Mouse (Mus musculus): Measurements from ENCODE around the gene Dusp5. TPM values are rescaled to one million over a fixed set of nuclear protein-coding genes. Genes with fewer than 3 reads are reported as not detected.

Gene Dusp5
- polyA plus RNA-seq, 1 experiment from 2014 or later: 6.9 TPM

DNA sequence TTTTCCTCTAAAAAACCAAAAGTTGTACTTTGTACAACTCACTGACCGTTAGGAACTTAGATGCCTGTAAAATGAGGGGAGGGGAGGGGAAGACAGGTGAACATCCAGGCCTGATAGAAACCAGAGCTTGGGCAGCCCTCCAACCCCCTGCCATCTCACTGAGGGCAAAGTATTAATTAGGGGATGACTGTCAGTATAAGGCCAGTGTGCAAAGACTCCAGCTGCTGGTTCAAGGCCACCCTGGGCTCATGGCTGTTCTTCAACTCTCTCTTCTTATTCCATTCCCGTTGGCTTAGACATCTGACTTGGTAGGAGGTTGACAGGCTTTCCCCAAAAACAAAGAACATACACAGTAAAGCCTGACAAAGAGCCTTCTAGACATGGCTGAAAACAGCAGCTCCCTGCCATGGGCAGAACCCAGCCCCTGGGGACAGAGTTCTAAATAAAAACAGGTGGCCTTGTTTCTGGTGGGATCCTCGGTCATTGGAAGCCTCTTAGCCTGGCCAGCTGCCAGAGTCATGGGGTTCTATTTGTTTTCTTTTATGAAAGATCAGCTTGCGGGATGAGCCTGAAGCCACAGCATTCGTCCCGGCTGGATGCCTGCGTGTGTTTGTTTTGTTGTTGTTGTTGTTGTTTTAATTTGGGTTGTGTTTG lies 6.0 kb downstream of the Dusp5 start:
- Histone ChIP-seq H3K27me3 (ENCODE audit: control insufficient read depth, insufficient read depth, low read depth, low read length) (peaks cover 3% of the 10 kb centered on the region; the same call in 1 of the 2 replicates), H3K4me2 (ENCODE audit: low read depth, low read length) (no peak overlapping the region), H3K4me3 (ENCODE audit: low read length) (no peak overlapping the region), H3K4me1 (replicated peaks; ENCODE audit: control insufficient read depth, insufficient read depth, low read length) (no peaks in the 10 kb centered on the region), H3K36me3 (ENCODE audit: control insufficient read depth, insufficient read depth, low read length) (no peaks in the 10 kb centered on the region), H3K27ac (ENCODE audit: low read length) (no peak overlapping the region), H3K9ac (ENCODE audit: low read length) (no peak overlapping the region), H3K9me3 (ENCODE audit: control insufficient read depth, low read length) (no peaks in the 10 kb centered on the region)
- WGBS: 61% methylated on average over 7 of the region's 7 CpGs
- ATAC-seq (ENCODE audit: low read depth): no peak

DNA sequence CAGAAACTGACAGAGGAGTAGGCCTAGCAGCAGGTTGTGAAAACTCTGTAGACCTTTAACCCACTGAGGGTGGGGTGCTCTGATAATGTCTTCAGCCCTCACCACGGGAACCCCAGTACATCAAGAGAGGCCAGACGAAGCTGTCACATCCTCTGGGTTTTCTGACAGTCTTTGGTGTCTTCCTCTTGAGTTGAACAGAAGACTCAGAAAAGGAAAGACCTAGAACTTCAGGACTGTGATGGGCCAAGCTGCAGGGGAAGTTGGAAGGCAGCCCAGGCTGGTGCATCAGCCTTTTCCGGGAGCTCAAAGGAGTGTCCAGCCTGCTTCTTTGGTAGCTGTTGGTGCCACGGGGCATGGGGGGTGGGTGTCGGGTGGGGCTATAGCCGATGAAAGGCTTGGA lies 6.5 kb downstream of the Dusp5 start:
- Histone ChIP-seq H3K4me3 (ENCODE audit: low read length) (no peak overlapping the region), H3K27me3 (ENCODE audit: control insufficient read depth, insufficient read depth, low read depth, low read length) (no peaks in the 10 kb centered on the region; the same call in 1 of the 2 replicates), H3K36me3 (ENCODE audit: control insufficient read depth, insufficient read depth, low read length) (no peaks in the 10 kb centered on the region), H3K4me1 (replicated peaks; ENCODE audit: control insufficient read depth, insufficient read depth, low read length) (no peaks in the 10 kb centered on the region), H3K4me2 (ENCODE audit: low read depth, low read length) (no peak overlapping the region), H3K9me3 (ENCODE audit: control insufficient read depth, low read length) (no peaks in the 10 kb centered on the region), H3K9ac (ENCODE audit: low read length) (no peak overlapping the region), H3K27ac (ENCODE audit: low read length) (no peak overlapping the region)
- WGBS: 69% methylated on average over 6 of the region's 6 CpGs
- ATAC-seq (ENCODE audit: low read depth): no peak

DNA sequence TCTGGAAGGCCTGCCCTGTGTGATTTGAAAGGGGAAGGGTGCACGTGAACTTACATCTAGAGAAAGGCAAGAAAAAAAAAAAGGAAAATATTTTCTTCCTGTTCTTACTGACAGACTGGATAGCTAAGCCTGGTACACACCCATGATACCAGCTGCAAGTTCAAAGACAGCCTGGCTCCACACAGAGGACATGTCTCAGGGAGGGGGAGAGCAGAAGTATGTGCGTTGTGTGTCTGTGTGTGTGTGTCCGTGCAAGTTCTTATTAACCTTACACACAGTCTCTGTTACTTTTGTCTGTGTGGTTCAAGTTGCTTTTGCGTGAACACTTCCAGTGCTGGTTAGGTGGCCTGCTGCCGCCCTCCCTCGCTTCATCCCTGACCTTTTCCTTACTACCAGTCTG lies 7.3 kb downstream of the Dusp5 start:
- Histone ChIP-seq H3K9me3 (ENCODE audit: control insufficient read depth, low read length) (no peaks in the 10 kb centered on the region), H3K36me3 (ENCODE audit: control insufficient read depth, insufficient read depth, low read length) (no peaks in the 10 kb centered on the region), H3K9ac (ENCODE audit: low read length) (no peak overlapping the region), H3K27ac (ENCODE audit: low read length) (no peak overlapping the region), H3K4me3 (ENCODE audit: low read length) (no peak overlapping the region), H3K4me2 (ENCODE audit: low read depth, low read length) (no peak overlapping the region), H3K4me1 (replicated peaks; ENCODE audit: control insufficient read depth, insufficient read depth, low read length) (no peaks in the 10 kb centered on the region), H3K27me3 (ENCODE audit: control insufficient read depth, insufficient read depth, low read depth, low read length) (no peaks in the 10 kb centered on the region)
- no peak for ATAC-seq (ENCODE audit: low read depth)
- 88% methylated on average over 6 of the region's 6 CpGs for WGBS

DNA sequence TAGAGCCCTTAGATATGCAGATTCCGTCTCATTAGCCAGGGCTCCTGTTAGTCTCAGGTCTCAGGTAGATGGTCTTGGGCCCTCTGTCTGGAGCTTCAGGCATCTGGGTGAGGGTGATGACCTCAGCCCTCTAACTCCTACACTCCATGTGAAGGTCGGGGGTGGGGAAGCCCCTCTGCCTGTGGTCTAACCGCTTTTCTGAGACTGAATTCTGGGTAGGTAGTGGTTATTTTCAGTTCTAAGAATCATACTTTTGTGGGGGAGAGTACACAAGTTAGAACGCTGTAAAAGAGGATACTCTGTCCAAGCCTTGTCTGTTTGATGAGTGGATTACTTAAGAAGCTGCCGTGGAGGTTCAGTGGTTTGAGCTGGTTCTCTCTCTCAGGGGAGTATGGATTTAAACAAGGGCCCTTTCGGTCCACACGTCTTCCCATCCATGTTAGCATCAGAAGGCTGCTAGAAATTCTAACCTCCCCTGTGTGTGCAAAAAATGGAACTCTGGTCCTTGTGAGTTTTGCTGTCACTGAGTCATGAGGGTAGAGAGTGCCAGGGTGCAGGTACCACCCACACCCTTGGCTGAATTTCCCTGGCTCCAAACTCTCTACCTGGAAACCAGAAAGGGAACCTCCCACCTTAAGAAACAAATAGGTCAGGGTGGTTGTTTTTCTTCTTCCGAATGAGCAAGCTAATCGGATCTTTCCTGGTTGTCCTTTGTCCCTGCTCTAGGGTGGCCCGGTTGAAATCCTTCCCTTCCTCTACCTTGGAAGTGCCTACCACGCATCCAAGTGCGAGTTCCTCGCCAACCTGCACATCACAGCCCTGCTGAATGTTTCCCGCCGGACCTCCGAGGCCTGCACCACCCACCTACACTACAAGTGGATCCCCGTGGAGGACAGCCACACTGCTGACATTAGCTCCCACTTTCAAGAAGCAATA lies 8.1 kb downstream of the Dusp5 start:
- H3K27me3 ChIP-seq (ENCODE audit: control insufficient read depth, insufficient read depth, low read depth, low read length): no peaks in the 10 kb centered on the region
- no peak overlapping the region for H3K9ac ChIP-seq (ENCODE audit: low read length)
- H3K4me2 ChIP-seq (ENCODE audit: low read depth, low read length): no peak overlapping the region
- H3K4me3 ChIP-seq (ENCODE audit: low read length): no peak overlapping the region
- no peaks in the 10 kb centered on the region for H3K36me3 ChIP-seq (ENCODE audit: control insufficient read depth, insufficient read depth, low read length)
- no peak for ATAC-seq (ENCODE audit: low read depth)
- H3K27ac ChIP-seq (ENCODE audit: low read length): no peak overlapping the region
- WGBS: 83% methylated on average over 17 of the region's 17 CpGs
- no peaks in the 10 kb centered on the region for H3K9me3 ChIP-seq (ENCODE audit: control insufficient read depth, low read length)
- H3K4me1 ChIP-seq (replicated peaks; ENCODE audit: control insufficient read depth, insufficient read depth, low read length): no peaks in the 10 kb centered on the region

DNA sequence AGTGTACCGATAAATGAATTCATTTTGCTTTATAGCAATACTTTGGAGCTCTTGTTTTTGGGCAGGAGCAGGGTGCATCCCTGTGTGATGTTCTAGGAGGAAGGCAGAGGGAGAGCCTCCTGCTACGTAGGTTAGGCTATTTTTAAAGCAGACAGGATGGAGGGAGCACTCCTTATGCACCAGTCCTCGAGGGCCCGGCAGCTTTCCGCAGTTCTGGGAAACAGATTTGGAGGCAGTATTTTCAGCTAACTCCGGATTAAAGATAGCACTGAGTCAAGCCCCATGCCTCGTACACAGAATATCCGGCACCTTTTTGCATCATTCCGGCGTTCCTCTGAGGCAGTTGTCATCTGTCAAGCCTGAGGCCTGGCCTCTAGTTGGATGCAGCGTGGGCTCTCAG lies 9.1 kb downstream of the Dusp5 start:
- no peak overlapping the region for H3K4me3 ChIP-seq (ENCODE audit: low read length)
- no peaks in the 10 kb centered on the region for H3K27me3 ChIP-seq (ENCODE audit: control insufficient read depth, insufficient read depth, low read depth, low read length)
- WGBS: 87% methylated on average over 11 of the region's 11 CpGs
- H3K4me2 ChIP-seq (ENCODE audit: low read depth, low read length): no peak overlapping the region
- ATAC-seq (ENCODE audit: low read depth): no peak
- no peak overlapping the region for H3K9ac ChIP-seq (ENCODE audit: low read length)
- H3K4me1 ChIP-seq (replicated peaks; ENCODE audit: control insufficient read depth, insufficient read depth, low read length): no peaks in the 10 kb centered on the region
- H3K36me3 ChIP-seq (ENCODE audit: control insufficient read depth, insufficient read depth, low read length): no peaks in the 10 kb centered on the region
- no peaks in the 10 kb centered on the region for H3K9me3 ChIP-seq (ENCODE audit: control insufficient read depth, low read length)
- no peak overlapping the region for H3K27ac ChIP-seq (ENCODE audit: low read length)

DNA sequence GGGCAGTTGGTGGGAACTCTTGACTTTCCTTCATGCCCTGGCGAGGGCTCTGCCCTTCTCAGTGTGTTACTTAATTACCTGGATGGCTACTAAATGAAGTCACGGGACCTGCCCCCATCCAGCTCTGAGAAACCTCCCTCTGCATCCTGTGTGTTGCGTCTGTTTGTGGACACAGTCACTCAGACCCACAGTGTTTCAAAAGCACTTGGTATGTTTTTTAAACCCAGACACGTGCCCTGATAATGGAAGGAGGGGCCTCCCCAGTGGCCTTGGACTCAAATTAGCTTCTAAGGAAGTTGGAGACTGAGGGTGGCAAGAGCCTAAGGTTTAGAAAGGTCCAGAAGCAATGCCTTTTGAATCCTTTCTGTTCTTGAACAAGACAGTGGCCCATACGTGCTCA lies 9.9 kb downstream of the Dusp5 start:
- Histone ChIP-seq H3K27ac (ENCODE audit: low read length) (no peak overlapping the region), H3K4me3 (ENCODE audit: low read length) (no peak overlapping the region), H3K4me1 (replicated peaks; ENCODE audit: control insufficient read depth, insufficient read depth, low read length) (no peaks in the 10 kb centered on the region), H3K4me2 (ENCODE audit: low read depth, low read length) (no peak overlapping the region), H3K27me3 (ENCODE audit: control insufficient read depth, insufficient read depth, low read depth, low read length) (no peaks in the 10 kb centered on the region), H3K36me3 (ENCODE audit: control insufficient read depth, insufficient read depth, low read length) (no peaks in the 10 kb centered on the region), H3K9ac (ENCODE audit: low read length) (no peak overlapping the region), H3K9me3 (ENCODE audit: control insufficient read depth, low read length) (no peaks in the 10 kb centered on the region)
- ATAC-seq (ENCODE audit: low read depth): no peak
- WGBS: 61% methylated on average over 5 of the region's 5 CpGs

DNA sequence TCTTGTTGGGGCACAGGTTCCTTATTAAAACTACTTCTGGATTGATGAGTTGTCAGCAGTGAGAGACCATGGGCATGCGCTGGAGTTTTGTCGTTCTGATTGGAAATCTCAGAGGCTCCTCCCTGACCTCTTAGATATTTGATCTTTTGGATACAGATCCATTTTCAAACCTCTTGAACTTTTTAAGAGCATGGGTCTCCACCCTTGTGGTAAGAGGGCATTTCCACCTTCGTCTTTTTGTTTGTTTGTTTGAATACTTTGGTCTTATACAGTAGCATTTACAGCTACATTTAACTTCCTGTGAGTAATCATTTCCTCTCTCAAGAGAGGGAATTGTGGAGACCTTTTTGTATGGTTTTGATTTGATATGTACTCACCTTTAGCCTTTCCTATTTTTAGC lies 10.4 kb downstream of the Dusp5 start:
- H3K27ac ChIP-seq (ENCODE audit: low read length): no peak overlapping the region
- H3K9ac ChIP-seq (ENCODE audit: low read length): no peak overlapping the region
- no peak for ATAC-seq (ENCODE audit: low read depth)
- H3K9me3 ChIP-seq (ENCODE audit: control insufficient read depth, low read length): no peaks in the 10 kb centered on the region
- no peak overlapping the region for H3K4me3 ChIP-seq (ENCODE audit: low read length)
- 58% methylated on average over 3 of the region's 3 CpGs for WGBS
- H3K36me3 ChIP-seq (ENCODE audit: control insufficient read depth, insufficient read depth, low read length): no peaks in the 10 kb centered on the region
- no peak overlapping the region for H3K4me2 ChIP-seq (ENCODE audit: low read depth, low read length)
- H3K4me1 ChIP-seq (replicated peaks; ENCODE audit: control insufficient read depth, insufficient read depth, low read length): no peaks in the 10 kb centered on the region
- no peaks in the 10 kb centered on the region for H3K27me3 ChIP-seq (ENCODE audit: control insufficient read depth, insufficient read depth, low read depth, low read length)

DNA sequence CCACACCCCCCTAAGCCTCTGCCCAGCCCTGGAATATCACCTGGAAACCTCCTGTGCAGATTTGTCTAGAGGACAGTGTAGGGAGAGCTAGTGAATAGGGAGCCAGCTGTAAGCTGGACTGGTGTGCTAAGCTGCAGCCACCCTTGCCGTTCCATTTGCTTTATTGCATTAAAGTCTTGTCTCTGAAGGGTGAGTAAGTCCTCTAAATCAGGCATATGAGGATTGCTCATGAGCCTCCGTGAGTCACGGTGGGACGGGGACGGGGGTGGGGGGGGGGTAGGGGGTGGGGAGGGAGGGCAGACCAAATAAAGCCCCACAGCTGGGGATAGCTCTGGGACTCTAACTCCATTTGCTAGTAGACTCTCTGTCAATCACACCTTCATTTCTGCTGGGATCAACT lies 14.7 kb downstream of the Dusp5 start:
- Histone ChIP-seq H3K4me2 (ENCODE audit: low read depth, low read length) (no peak overlapping the region), H3K9ac (ENCODE audit: low read length) (no peak overlapping the region), H3K27ac (ENCODE audit: low read length) (no peak overlapping the region), H3K36me3 (ENCODE audit: control insufficient read depth, insufficient read depth, low read length) (no peaks in the 10 kb centered on the region), H3K4me3 (ENCODE audit: low read length) (no peak overlapping the region), H3K9me3 (ENCODE audit: control insufficient read depth, low read length) (no peaks in the 10 kb centered on the region), H3K27me3 (ENCODE audit: control insufficient read depth, insufficient read depth, low read depth, low read length) (no peaks in the 10 kb centered on the region), H3K4me1 (replicated peaks; ENCODE audit: control insufficient read depth, insufficient read depth, low read length) (no peaks in the 10 kb centered on the region)
- WGBS: 33% methylated on average over 5 of the region's 5 CpGs
- ATAC-seq (ENCODE audit: low read depth): no peak

DNA sequence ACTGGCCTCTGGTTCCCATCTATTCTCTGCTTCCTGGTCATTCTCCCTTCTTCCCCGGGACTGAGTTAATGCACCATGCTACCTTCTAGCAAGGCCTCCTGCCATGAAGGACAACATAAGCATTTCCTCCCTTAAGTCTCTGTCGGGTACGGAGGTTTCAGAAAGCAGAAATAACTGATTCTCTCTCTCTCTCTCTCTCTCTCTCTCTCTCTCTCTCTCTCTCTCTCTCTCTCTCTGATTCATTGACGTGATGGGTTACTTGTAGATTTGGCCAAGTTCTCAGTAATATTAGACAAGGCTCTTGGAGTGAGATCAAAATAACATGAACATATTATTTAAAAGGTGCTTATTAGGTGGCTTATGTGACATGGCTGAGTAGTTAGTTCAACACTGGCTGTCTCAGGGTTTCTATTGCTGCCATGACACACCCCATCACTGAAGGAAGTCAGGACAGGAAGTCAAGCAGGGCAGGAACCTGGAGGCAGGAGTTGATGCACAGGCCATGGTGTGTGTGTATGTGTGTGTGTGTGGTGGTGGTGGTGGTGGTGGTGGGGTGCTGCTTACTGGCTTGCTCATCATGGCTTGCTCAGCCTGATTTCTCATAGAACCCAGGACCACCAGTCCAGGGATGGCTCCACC lies 16.1 kb downstream of the Dusp5 start:
- WGBS: 54% methylated on average over 4 of the region's 4 CpGs
- Histone ChIP-seq H3K4me2 (ENCODE audit: low read depth, low read length) (no peak overlapping the region), H3K36me3 (ENCODE audit: control insufficient read depth, insufficient read depth, low read length) (no peaks in the 10 kb centered on the region), H3K9me3 (ENCODE audit: control insufficient read depth, low read length) (no peaks in the 10 kb centered on the region), H3K9ac (ENCODE audit: low read length) (no peak overlapping the region), H3K4me1 (replicated peaks; ENCODE audit: control insufficient read depth, insufficient read depth, low read length) (no peaks in the 10 kb centered on the region), H3K27me3 (ENCODE audit: control insufficient read depth, insufficient read depth, low read depth, low read length) (no peaks in the 10 kb centered on the region), H3K4me3 (ENCODE audit: low read length) (no peak overlapping the region), H3K27ac (ENCODE audit: low read length) (no peak overlapping the region)
- ATAC-seq (ENCODE audit: low read depth): no peak

All from lung, embryonic 16.5 days (tissue).